Mouse (Mus musculus) thymus, adult 2 months (tissue): ENCODE results near the gene Cd99l2. TPM values are rescaled to one million over a fixed set of nuclear protein-coding genes. Genes with fewer than 3 reads are reported as not detected.
A peak's percentile ranks its signal among the peaks of the same experiment; 100 is the strongest.

Experiments
- DNase-seq: peaks from one replicate; pipeline ENCODE4 v3.0.0; 2021
- H3K27ac ChIP-seq: fragments of 200-500 bp; 2 replicates; pipeline ENCODE4 v1.5.1; 2012; ENCODE audit warnings: low read length, control low read depth; ENCODE audit not compliant: control insufficient read depth, insufficient read depth
- H3K27me3 ChIP-seq: fragments of 200-500 bp; 2 replicates; pipeline ENCODE4 v1.6.1; 2012; ENCODE audit warnings: mild to moderate bottlenecking, low read length, moderate library complexity, mixed read lengths; ENCODE audit not compliant: control insufficient read depth, insufficient read depth
- H3K36me3 ChIP-seq: fragments of 200-500 bp; 2 replicates; pipeline ENCODE4 v1.6.1; 2012; ENCODE audit warnings: mild to moderate bottlenecking, low read length, moderate library complexity; ENCODE audit not compliant: control insufficient read depth, insufficient read depth
- H3K4me1 ChIP-seq: fragments of 200-500 bp; replicated peaks from 2 replicates; pipeline ENCODE4 v1.6.1; 2012; ENCODE audit warnings: low read length; ENCODE audit not compliant: control insufficient read depth, insufficient read depth
- H3K4me3 ChIP-seq: fragments of 200-500 bp; 2 replicates; pipeline ENCODE4 v1.5.1; 2012; ENCODE audit warnings: mild to moderate bottlenecking, low read length, control low read depth, moderate library complexity; ENCODE audit not compliant: control insufficient read depth, insufficient read depth
- CTCF ChIP-seq: fragments of 200-500 bp; IDR thresholded peaks from 2 replicates; pipeline ENCODE4 v1.5.1; 2012; ENCODE audit warnings: mild to moderate bottlenecking, control low read depth, low read length, moderate library complexity, borderline replicate concordance; ENCODE audit not compliant: control insufficient read depth, poor library complexity, insufficient read depth; ENCODE audit errors: extremely low read depth
- POLR2A ChIP-seq: fragments of 200-500 bp; IDR thresholded peaks from 2 replicates; pipeline ENCODE4 v1.6.1; 2012; ENCODE audit warnings: mild to moderate bottlenecking, low read length, control low read depth, moderate library complexity; ENCODE audit not compliant: control insufficient read depth, poor library complexity, insufficient read depth; ENCODE audit errors: extremely low read depth
- WGBS: fragments of 180-500 bp; shearing (Covaris S2); methylation state at CpG from one replicate; pipeline ENCODE4 v1.1.7; 2018; 5-methylcytosine and 5-hydroxymethylcytosine counted together
- polyA plus RNA-seq: library from polyadenylated mRNA; depleted of rRNA; stranded (reverse); fragments of >200 nt; gene quantifications from 2 replicates; pipeline ENCODE4 v1.2.3, GENCODE M21; 2012

The Cd99l2 gene
- polyA plus RNA-seq, 1 experiment, result 13.8 TPM

GRCm38 (mm10) chrX:71474296-71474956 is 18.2 kb downstream of the Cd99l2 start:
- H3K4me3 ChIP-seq, result no peak overlapping the region
- H3K27me3 ChIP-seq, result no peaks in the 10 kb centered on the region
- DNase-seq, result no peak
- 89% methylated on average over 3 of the region's 3 CpGs for WGBS
- no peaks in the 10 kb centered on the region; the same call in 1 of the 2 replicates for H3K4me1 ChIP-seq
- no peak overlapping the region for H3K27ac ChIP-seq
- H3K36me3 ChIP-seq, result no peaks in the 10 kb centered on the region
- TF ChIP-seq POLR2A (no peak), CTCF (no peak)

- 16% methylated on average over 5 of the region's 5 CpGs for WGBS
- peaks cover 3% of the 10 kb centered on the region for H3K4me1 ChIP-seq
- no peaks in the 10 kb centered on the region for H3K27me3 ChIP-seq
- H3K4me3 ChIP-seq, result no peak overlapping the region
- H3K27ac ChIP-seq, result no peak overlapping the region
- no peaks in the 10 kb centered on the region for H3K36me3 ChIP-seq
- TF ChIP-seq CTCF (no peak), POLR2A (no peak)
- DNase-seq, result peak; percentile 32
Observed at GRCm38 (mm10) chrX:71468639-71469295, 23.9 kb downstream of the Cd99l2 start.

- H3K36me3 ChIP-seq, result no peaks in the 10 kb centered on the region
- no peak for TF ChIP-seq CTCF
- TF ChIP-seq POLR2A, result no peak
- H3K4me3 ChIP-seq, result no peak overlapping the region
- no peak for DNase-seq
- peaks cover 3% of the 10 kb centered on the region for H3K4me1 ChIP-seq
- 98% methylated on average over 3 of the region's 3 CpGs for WGBS
- no peaks in the 10 kb centered on the region for H3K27me3 ChIP-seq
- no peak overlapping the region for H3K27ac ChIP-seq
Observed at GRCm38 (mm10) chrX:71467491-71467890, 25.2 kb downstream of the Cd99l2 start.

- Histone ChIP-seq H3K27ac (no peak overlapping the region), H3K36me3 (no peaks in the 10 kb centered on the region), H3K4me1 (peaks cover 3% of the 10 kb centered on the region), H3K27me3 (no peaks in the 10 kb centered on the region), H3K4me3 (no peak overlapping the region)
- no peak for DNase-seq
- TF ChIP-seq CTCF, result no peak
- 100% methylated on average over 1 of the region's 1 CpGs for WGBS
Observed at GRCm38 (mm10) chrX:71465417-71465816, 27.2 kb downstream of the Cd99l2 start.

GRCm38 (mm10) chrX:71464138-71464826 is 28.4 kb downstream of the Cd99l2 start:
- no peaks in the 10 kb centered on the region for H3K27me3 ChIP-seq
- no peak overlapping the region for H3K27ac ChIP-seq
- TF ChIP-seq CTCF, result no peak
- no peak for TF ChIP-seq POLR2A
- WGBS, result 90% methylated on average over 7 of the region's 7 CpGs
- no peak overlapping the region for H3K4me3 ChIP-seq
- peaks cover 3% of the 10 kb centered on the region for H3K4me1 ChIP-seq
- H3K36me3 ChIP-seq, result no peaks in the 10 kb centered on the region
- no peak for DNase-seq

- no peaks in the 10 kb centered on the region for H3K36me3 ChIP-seq
- no peak for DNase-seq
- no peak overlapping the region for H3K27ac ChIP-seq
- WGBS, result 97% methylated on average over 6 of the region's 6 CpGs
- no peaks in the 10 kb centered on the region for H3K4me1 ChIP-seq
- no peaks in the 10 kb centered on the region for H3K27me3 ChIP-seq
- TF ChIP-seq POLR2A (no peak), CTCF (no peak)
- no peak overlapping the region for H3K4me3 ChIP-seq
Observed at GRCm38 (mm10) chrX:71456078-71456737, 36.4 kb downstream of the Cd99l2 start.
